Mouse (Mus musculus) ES-Bruce4 (cell line): ENCODE data around the gene Slc35d1.

Experiments used
- CTCF ChIP-seq: IDR thresholded peaks from one replicate; pipeline ENCODE4 v1.8.1; 2011; ENCODE audit warnings: low read depth, low read length
- POLR2A ChIP-seq: IDR thresholded peaks from one replicate; pipeline ENCODE4 v1.8.1; 2011; ENCODE audit warnings: low read length; ENCODE audit not compliant: insufficient read depth

DNA sequence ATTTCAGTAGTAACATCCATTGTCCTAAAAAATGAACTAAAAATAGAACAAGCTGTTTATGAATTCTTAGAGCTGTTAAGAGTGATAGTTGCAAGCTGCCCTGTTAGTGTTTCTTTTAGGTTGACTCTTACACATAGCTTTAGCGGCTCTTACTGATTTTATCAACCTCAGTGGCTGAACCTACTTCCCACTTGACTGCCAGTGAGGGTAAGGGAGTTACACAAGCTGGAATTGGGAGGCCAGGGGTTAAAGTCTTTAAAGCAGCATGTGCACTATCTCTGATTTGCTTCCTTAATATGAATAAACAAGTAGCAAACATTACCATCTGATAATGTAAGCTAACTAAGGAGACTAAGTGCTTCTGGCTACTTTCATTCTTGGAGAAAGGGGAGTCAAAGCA, 78.0 kb downstream of the Slc35d1 start:
- TF ChIP-seq CTCF = no peak
- TF ChIP-seq POLR2A = no peak
